Comparison of ENCODE assay signal across 23 mouse cellular contexts in genomic region chr2:51649887-51650286, GRCm38 (mm10). TPM values are rescaled to one million over a fixed set of nuclear protein-coding genes. Genes with fewer than 3 reads are reported as not detected.
DNase-seq lines count a peak whose midpoint lies in the region; ATAC-seq lines count a peak whose summit lies in the region.
"Had no signal": no experiment of that assay in that cellular context is flagged by ENCODE, and none has a peak within 500 bp of the region (broad histone marks: within the 10 kb centered on the region; RNA-seq: fewer than 3 reads in every experiment).

No protein-coding gene starts in this region.

- 0 out of 2 replicates have a peak, but pooled peaks cover 3% of the 10 kb centered on the region for H3K4me1 ChIP-seq in intestine, embryonic 15.5 days (replicated peaks)
- no peaks in the 10 kb centered on the region for H3K4me1 ChIP-seq in intestine, embryonic 16.5 days (ENCODE audit: control insufficient read depth, insufficient read depth, low read length)
- H3K4me1 ChIP-seq in midbrain, embryonic 13.5 days (replicated peaks), result 0 out of 2 replicates have a peak, but pooled peaks cover 5% of the 10 kb centered on the region
- H3K4me1 ChIP-seq in midbrain, embryonic 15.5 days, result no peaks in the 10 kb centered on the region
- H3K4me1 ChIP-seq: forebrain, embryonic 13.5 days had no signal

- H3K9me3 ChIP-seq in intestine, embryonic 15.5 days, result no peaks in the 10 kb centered on the region
- H3K9me3 ChIP-seq in intestine, embryonic 16.5 days (ENCODE audit: control insufficient read depth, low read length), result no peaks in the 10 kb centered on the region
- no peaks in the 10 kb centered on the region for H3K9me3 ChIP-seq in midbrain, embryonic 13.5 days
- H3K9me3 ChIP-seq in midbrain, embryonic 15.5 days, result no peaks in the 10 kb centered on the region
- H3K9me3 ChIP-seq: embryonic facial prominence, embryonic 12.5 days; forebrain, embryonic 13.5 days; heart, embryonic 15.5 days; hindbrain, embryonic 10.5 days had no signal

- no peak overlapping the region for H3K4me2 ChIP-seq in intestine, embryonic 15.5 days (replicated peaks)
- H3K4me2 ChIP-seq in intestine, embryonic 16.5 days (ENCODE audit: low read depth, low read length), result no peak overlapping the region
- no peak overlapping the region for H3K4me2 ChIP-seq in midbrain, embryonic 13.5 days (replicated peaks)
- H3K4me2 ChIP-seq in midbrain, embryonic 15.5 days, result no peak overlapping the region
- H3K4me2 ChIP-seq: embryonic facial prominence, embryonic 12.5 days; forebrain, embryonic 13.5 days; heart, embryonic 11.5 days; heart, embryonic 15.5 days; hindbrain, embryonic 14.5 days had no signal

- H3K4me3 ChIP-seq in intestine, embryonic 15.5 days (replicated peaks), result no peak overlapping the region
- no peak overlapping the region for H3K4me3 ChIP-seq in intestine, embryonic 16.5 days (ENCODE audit: low read length)
- no peak overlapping the region for H3K4me3 ChIP-seq in midbrain, embryonic 13.5 days (replicated peaks)
- H3K4me3 ChIP-seq in midbrain, embryonic 15.5 days, result no peak overlapping the region
- H3K4me3 ChIP-seq: embryonic facial prominence, embryonic 12.5 days; forebrain, embryonic 13.5 days; heart, adult 2 months; heart, embryonic 15.5 days; hindbrain, embryonic 10.5 days had no signal

- H3K27me3 ChIP-seq in intestine, embryonic 15.5 days (replicated peaks), result no peaks in the 10 kb centered on the region
- H3K27me3 ChIP-seq in intestine, embryonic 16.5 days (replicated peaks; ENCODE audit: control insufficient read depth, insufficient read depth, low read length), result no peaks in the 10 kb centered on the region
- H3K27me3 ChIP-seq in midbrain, embryonic 13.5 days, result no peaks in the 10 kb centered on the region
- no peaks in the 10 kb centered on the region for H3K27me3 ChIP-seq in midbrain, embryonic 15.5 days (replicated peaks)
- H3K27me3 ChIP-seq: CH12.LX; embryonic facial prominence, embryonic 12.5 days; heart, embryonic 15.5 days; Patski had no signal

- ATAC-seq in intestine, embryonic 15.5 days, result peak; percentile 34; the same call in 1 of the 2 replicates
- ATAC-seq in intestine, embryonic 16.5 days, result no peak
- ATAC-seq in midbrain, embryonic 13.5 days, result 0 out of 2 replicates have a peak, but pooled peaks have one; percentile 58
- no peak for ATAC-seq in midbrain, embryonic 15.5 days (replicated peaks)
- ATAC-seq: activated CD4-positive, CD25-positive, alpha-beta regulatory T cell, adult 4 months; forebrain, embryonic 13.5 days; forebrain, postnatal 0 days; Patski had no signal

- WGBS in intestine, embryonic 15.5 days, result 52% methylated on average over 1 of the region's 1 CpGs
- WGBS in intestine, embryonic 16.5 days, result 67% methylated on average over 1 of the region's 1 CpGs
- WGBS in midbrain, embryonic 13.5 days, result 73% methylated on average over 1 of the region's 1 CpGs
- 71% methylated on average over 1 of the region's 1 CpGs for WGBS in midbrain, embryonic 15.5 days

- DNase-seq in embryo, embryonic 10 days (ENCODE audit: low spot score), result peak; percentile 20
- no peak for DNase-seq in embryo, embryonic 11 days
- DNase-seq in retina, postnatal 1 day, result no peak
- DNase-seq: adrenal gland, postnatal 14 days; cerebellum, adult 18-20 months; forebrain, postnatal 0 days; gastrocnemius, postnatal 14 days had no signal

- H3K9ac ChIP-seq in intestine, embryonic 15.5 days, result no peak overlapping the region
- H3K9ac ChIP-seq in intestine, embryonic 16.5 days (ENCODE audit: low read depth, low read length), result no peak overlapping the region
- H3K9ac ChIP-seq in midbrain, embryonic 13.5 days (replicated peaks), result no peak overlapping the region
- H3K9ac ChIP-seq in midbrain, embryonic 15.5 days, result no peak overlapping the region
- H3K9ac ChIP-seq: embryonic facial prominence, embryonic 12.5 days; forebrain, embryonic 13.5 days; forebrain, postnatal 0 days; heart, embryonic 15.5 days; hindbrain, embryonic 14.5 days had no signal

- H3K27ac ChIP-seq in intestine, embryonic 15.5 days, result no peak overlapping the region
- H3K27ac ChIP-seq in intestine, embryonic 16.5 days (ENCODE audit: low read length), result no peak overlapping the region
- H3K27ac ChIP-seq in midbrain, embryonic 13.5 days, result no peak overlapping the region
- H3K27ac ChIP-seq in midbrain, embryonic 15.5 days, result no peak overlapping the region
- H3K27ac ChIP-seq: embryonic facial prominence, embryonic 12.5 days; forebrain, embryonic 13.5 days; heart, adult 2 months; heart, embryonic 15.5 days; hindbrain, embryonic 14.5 days had no signal

- no peaks in the 10 kb centered on the region for H3K36me3 ChIP-seq in intestine, embryonic 15.5 days
- no peaks in the 10 kb centered on the region for H3K36me3 ChIP-seq in intestine, embryonic 16.5 days (ENCODE audit: control insufficient read depth, insufficient read depth, low read length)
- no peaks in the 10 kb centered on the region for H3K36me3 ChIP-seq in midbrain, embryonic 13.5 days
- H3K36me3 ChIP-seq in midbrain, embryonic 15.5 days (replicated peaks), result no peaks in the 10 kb centered on the region
- H3K36me3 ChIP-seq: embryonic facial prominence, embryonic 12.5 days; heart, embryonic 15.5 days; hindbrain, embryonic 10.5 days had no signal

RNA-seq across cellular contexts. Expression of gene Tas2r134, which starts 22.6 kb away (rescaled TPM):
- polyA plus RNA-seq in intestine, embryonic 15.5 days (2015; fragmentation: Nextera tagmentation; extraction: Ambion mirVana), result not detected in 2 replicates
- polyA plus RNA-seq in intestine, embryonic 16.5 days (2015; fragmentation: Nextera tagmentation; extraction: Ambion mirVana), result not detected in 2 replicates
- not detected in 2 replicates for polyA plus RNA-seq in midbrain, embryonic 13.5 days (2015; fragmentation: Nextera tagmentation; extraction: Ambion mirVana)
- not detected in 2 replicates for polyA plus RNA-seq in midbrain, embryonic 15.5 days (2015; fragmentation: Nextera tagmentation; extraction: Ambion mirVana)
- polyA plus RNA-seq: activated CD4-positive, CD25-positive, alpha-beta regulatory T cell, adult 4 months; cortical plate, adult 2 months; embryonic facial prominence, embryonic 12.5 days; forebrain, embryonic 13.5 days; forebrain, postnatal 0 days; gonadal fat pad, adult 2 months; heart, adult 2 months; heart, embryonic 11.5 days; heart, embryonic 15.5 days; hindbrain, embryonic 10.5 days; hindbrain, embryonic 14.5 days; Patski had no signal

Comparison
In these comparisons a context has a peak if more than half of its experiments do, and no peak if none do; other contexts are left out.
1. ATAC-seq: peak in intestine, embryonic 15.5 days (single experiment) and midbrain, embryonic 13.5 days (single experiment); none in intestine, embryonic 16.5 days (single experiment) and midbrain, embryonic 15.5 days (single experiment).